Mouse (Mus musculus) testis, adult 10 weeks (tissue): Measurements from ENCODE around the gene Stox1. TPM values are rescaled to one million over a fixed set of nuclear protein-coding genes. Genes with fewer than 3 reads are reported as not detected.

Experiments
- polyA plus RNA-seq: library from polyadenylated mRNA; stranded (reverse); fragments of 350-450 nt; fragmentation: Illumina TruSeq; extraction: RNeasy Lipid Tissue Mini Kit (QIAGEN cat#74804); gene quantifications from one replicate; pipeline ENCODE4 v1.2.3, GENCODE M21; 2014; ENCODE audit warnings: low read depth, low replicate concordance

Gene Stox1
- 1.1 TPM for polyA plus RNA-seq

GRCm38 (mm10) chr10:62725771-62726687 is at the start of gene Stox1:
Stox1 (minus strand) TSS chr10:62726128.

GRCm38 (mm10) chr10:62650881-62651810 is 74.8 kb downstream of the Stox1 start, which contains the start of gene Ddx50:
Ddx50 (minus strand) TSS chr10:62651218.

Other genes with a start within 250 kb of the Stox1 start
- 706 TPM for gene Vps26a, start 239.3 kb downstream of the Stox1 start, polyA plus RNA-seq
- gene Srgn, start 198.7 kb downstream of the Stox1 start, polyA plus RNA-seq = 23.3 TPM
- 46.3 TPM for gene Kif1bp, start 147.7 kb downstream of the Stox1 start, polyA plus RNA-seq
- gene Ddx21, start 123.8 kb downstream of the Stox1 start, polyA plus RNA-seq = 52.9 TPM
- 165 TPM for gene Ddx50, start 74.9 kb downstream of the Stox1 start, polyA plus RNA-seq
- 181 TPM for gene Ccar1, start 66.2 kb upstream of the Stox1 start, polyA plus RNA-seq
- gene Tet1, start 182.9 kb upstream of the Stox1 start, polyA plus RNA-seq = 0.49 TPM
- 7.6 TPM for gene Slc25a16, start 194.5 kb upstream of the Stox1 start, polyA plus RNA-seq
- gene Dna2, start 220.9 kb upstream of the Stox1 start, polyA plus RNA-seq = 6.2 TPM